Mouse (Mus musculus): ENCODE data around the gene Jak1.

- no peak for TF ChIP-seq GATA1 (IDR thresholded peaks at IDR 0.05; ENCODE audit: low read length)
- TF ChIP-seq TAL1 (IDR thresholded peaks at IDR 0.05; ENCODE audit: low read length), result no peak
These were observed 84.4 kb downstream of the Jak1 start for GRCm38 (mm10) chr4:101180681-101181080.

Measured in erythroblast, embryonic 14.5 days (primary cell).